Mouse (Mus musculus): ENCODE results near the gene Ankrd53. TPM values are rescaled to one million over a fixed set of nuclear protein-coding genes. Genes with fewer than 3 reads are reported as not detected.
"Not testable (repeated sequence)": the region's sequence is repeated elsewhere in the genome, so short reads cannot be mapped to it uniquely, and the experiment has no call there.

Ankrd53 gene
- polyA plus RNA-seq, 1 experiment from 2014 or later = 0.30 TPM

DNA sequence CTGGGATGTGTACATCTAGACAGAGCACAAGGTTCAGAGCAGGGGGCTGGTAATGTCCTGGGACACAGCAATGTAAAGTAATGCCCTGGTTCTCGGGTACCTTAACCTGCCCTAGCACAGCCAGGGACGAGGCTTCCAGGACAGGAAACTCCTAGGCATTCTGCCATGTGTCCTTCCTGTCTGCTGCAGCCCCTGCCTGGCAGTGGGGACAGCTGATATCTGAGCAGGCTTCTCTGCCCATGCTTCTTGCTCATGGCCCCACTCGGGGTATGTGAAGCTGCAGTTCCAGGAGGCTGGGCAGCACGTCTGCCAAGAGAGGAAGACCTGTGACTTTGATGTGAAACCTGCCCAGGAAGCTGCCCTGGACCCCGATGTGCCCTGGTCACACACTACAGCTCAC lies 6.0 kb downstream of the Ankrd53 start:
- H3K4me1 ChIP-seq = peaks cover 3% of the 10 kb centered on the region; the same call in 1 of the 2 replicates
- peaks cover 55% of the 10 kb centered on the region for H3K36me3 ChIP-seq
- ATAC-seq (ENCODE audit: insufficient number of reproducible peaks, insufficient read depth, low FRiP score, low TSS enrichment, low read depth) = no peak
- no peak overlapping the region for H3K27ac ChIP-seq
- no peak overlapping the region for H3K4me2 ChIP-seq
- H3K4me3 ChIP-seq = no peak overlapping the region
- no peak overlapping the region for H3K9ac ChIP-seq
- H3K27me3 ChIP-seq = peaks cover 12% of the 10 kb centered on the region
- WGBS = 77% methylated on average over 5 of the region's 5 CpGs
- H3K9me3 ChIP-seq = no peaks in the 10 kb centered on the region

DNA sequence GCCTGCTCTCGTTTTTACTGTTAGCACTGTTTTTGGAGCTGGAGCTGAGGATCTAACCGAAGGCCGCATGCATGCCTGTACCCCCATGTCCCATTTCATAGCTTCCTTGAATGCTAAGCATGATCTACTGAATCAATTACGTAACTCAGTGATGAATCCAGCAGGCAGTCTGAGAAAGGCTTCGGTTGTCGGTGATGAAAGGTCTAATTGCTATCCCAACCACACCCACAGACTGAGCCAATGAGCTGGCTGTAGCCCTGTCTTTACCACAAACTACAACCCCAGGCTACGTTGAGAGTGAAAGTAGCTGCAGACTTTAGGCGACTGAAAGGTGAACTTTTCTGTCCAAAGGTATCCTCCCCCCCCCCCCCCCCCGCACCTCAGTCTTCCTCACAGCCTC lies 11.7 kb downstream of the Ankrd53 start:
- H3K27me3 ChIP-seq = no peaks in the 10 kb centered on the region
- H3K4me1 ChIP-seq = peaks cover 22% of the 10 kb centered on the region
- no peak overlapping the region for H3K27ac ChIP-seq
- WGBS = 56% methylated on average over 9 of the region's 9 CpGs
- H3K4me2 ChIP-seq = peak overlapping the region; percentile 79
- peak overlapping the region; percentile 97 for H3K9ac ChIP-seq
- no peaks in the 10 kb centered on the region for H3K9me3 ChIP-seq
- peaks cover 45% of the 10 kb centered on the region for H3K36me3 ChIP-seq
- no peak for ATAC-seq (ENCODE audit: insufficient number of reproducible peaks, insufficient read depth, low FRiP score, low TSS enrichment, low read depth)
- H3K4me3 ChIP-seq = peak overlapping the region; percentile 95

DNA sequence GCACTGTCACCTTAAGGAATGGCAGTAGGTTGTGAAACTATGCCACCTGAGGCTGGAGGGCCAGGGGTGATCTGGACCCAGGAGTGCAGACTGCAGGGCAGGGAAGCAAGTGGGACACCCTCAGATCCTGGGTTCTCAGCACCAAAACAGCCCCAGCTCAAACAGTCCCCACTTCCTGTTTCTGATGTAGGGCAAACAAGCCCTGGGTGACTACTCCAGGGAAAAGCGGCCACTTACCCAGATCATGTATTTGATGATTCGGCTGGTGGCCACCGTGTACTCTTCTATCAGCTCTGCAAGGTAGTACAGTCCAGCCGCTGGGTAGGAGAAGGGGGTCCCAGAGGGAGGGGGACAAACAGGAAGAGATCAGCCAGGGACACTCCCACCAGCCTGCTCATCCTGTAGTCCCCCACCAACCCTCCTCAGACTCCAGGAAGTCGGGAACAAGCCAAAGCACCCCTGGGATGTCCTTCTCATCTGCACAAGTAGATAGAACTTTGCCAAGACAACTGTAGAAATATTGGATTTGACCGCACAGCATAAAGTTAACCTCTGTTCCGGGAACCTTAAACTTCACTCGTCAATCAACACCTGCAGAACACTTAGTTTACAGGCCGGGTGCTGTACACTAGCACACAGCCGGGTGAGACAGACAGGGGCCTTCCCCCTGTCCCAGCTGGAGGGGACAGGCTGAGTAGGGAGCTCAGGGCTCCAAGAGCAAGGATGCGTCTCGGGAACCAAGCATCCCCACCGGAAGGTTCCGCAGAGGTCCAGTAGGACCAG lies 12.5 kb downstream of the Ankrd53 start:
- H3K4me1 ChIP-seq = peaks cover 22% of the 10 kb centered on the region
- H3K27me3 ChIP-seq = no peaks in the 10 kb centered on the region
- peak overlapping the region; percentile 83 for H3K27ac ChIP-seq
- H3K9ac ChIP-seq = peak overlapping the region; percentile 97
- H3K36me3 ChIP-seq = peaks cover 36% of the 10 kb centered on the region
- H3K4me3 ChIP-seq = peak overlapping the region; percentile 95
- 2% methylated on average over 14 of the region's 14 CpGs for WGBS
- no peak for ATAC-seq (ENCODE audit: insufficient number of reproducible peaks, insufficient read depth, low FRiP score, low TSS enrichment, low read depth)
- no peaks in the 10 kb centered on the region for H3K9me3 ChIP-seq
- H3K4me2 ChIP-seq = peak overlapping the region; percentile 79

DNA sequence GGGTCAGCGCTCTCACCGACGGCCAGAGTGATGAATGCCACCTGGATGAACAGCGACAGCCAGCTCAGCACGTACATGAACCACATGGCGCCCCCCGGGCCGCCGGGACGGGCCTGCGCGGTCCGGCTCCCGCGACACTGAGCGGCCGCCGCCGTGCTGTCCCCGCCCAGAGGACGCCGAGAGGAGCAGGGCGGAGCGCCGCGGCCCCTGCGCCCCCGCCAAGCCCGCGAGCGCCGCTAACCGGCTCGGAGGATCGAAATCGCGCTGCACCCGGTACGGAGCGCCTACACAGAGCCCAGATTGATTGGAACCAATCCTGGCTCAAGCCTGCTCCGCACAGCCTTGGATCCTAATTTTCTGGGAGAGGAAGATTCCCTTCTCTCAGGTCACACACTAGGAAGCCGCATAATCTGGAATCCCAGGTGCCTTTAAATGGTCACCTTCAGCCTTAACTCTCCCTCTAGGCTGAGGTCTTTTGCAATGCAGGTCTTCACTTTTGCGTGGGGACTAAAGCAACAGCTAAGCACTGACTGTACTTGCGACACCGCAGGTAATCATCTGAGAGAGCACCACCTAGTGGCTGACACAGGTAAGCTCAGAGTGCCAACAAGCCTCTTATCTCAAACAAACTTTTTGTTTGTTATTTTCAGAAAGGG lies 13.3 kb downstream of the Ankrd53 start, which contains the start of gene Tex261:
Tex261 (minus strand) TSS at position 176 of the 656 bp plus-strand sequence.
- peak within 1 kb of the TSS; percentile 97 for H3K9ac ChIP-seq
- H3K36me3 ChIP-seq = peaks cover 30% of the 10 kb centered on the region
- peak; percentile 90 for ATAC-seq (ENCODE audit: insufficient number of reproducible peaks, insufficient read depth, low FRiP score, low TSS enrichment, low read depth)
- peak within 1 kb of the TSS; percentile 95 for H3K4me3 ChIP-seq
- H3K9me3 ChIP-seq = no peaks in the 10 kb centered on the region
- peak within 1 kb of the TSS; percentile 79 for H3K4me2 ChIP-seq
- H3K27ac ChIP-seq = peak within 1 kb of the TSS; percentile 83
- peaks cover 22% of the 10 kb centered on the region for H3K4me1 ChIP-seq
- H3K27me3 ChIP-seq = no peaks in the 10 kb centered on the region
- under 1% methylated on average over 44 of the region's 45 CpGs for WGBS

DNA sequence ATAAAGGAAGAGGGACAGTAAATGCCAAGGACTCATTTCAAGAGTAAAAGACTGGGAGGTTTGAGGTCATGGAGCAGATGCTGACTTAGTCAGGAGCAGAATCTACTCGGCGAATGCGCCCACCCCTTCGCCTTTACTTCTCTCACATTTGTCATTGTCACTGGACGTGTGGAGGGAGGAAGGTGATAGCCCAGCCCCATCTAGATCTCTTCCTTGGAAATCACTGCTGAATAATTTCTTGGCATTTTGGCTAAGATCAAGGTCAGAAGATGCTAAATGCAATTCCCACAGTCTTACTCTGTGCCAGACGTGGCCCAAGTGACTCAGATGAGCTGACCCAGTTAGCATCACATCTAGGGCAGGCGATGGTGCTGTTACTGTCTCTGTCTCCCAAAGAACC lies 15.9 kb downstream of the Ankrd53 start:
- H3K36me3 ChIP-seq = peaks cover 4% of the 10 kb centered on the region
- no peaks in the 10 kb centered on the region for H3K9me3 ChIP-seq
- H3K4me2 ChIP-seq = no peak overlapping the region
- H3K4me1 ChIP-seq = peaks cover 21% of the 10 kb centered on the region
- H3K9ac ChIP-seq = no peak overlapping the region
- 83% methylated on average over 7 of the region's 7 CpGs for WGBS
- ATAC-seq (ENCODE audit: insufficient number of reproducible peaks, insufficient read depth, low FRiP score, low TSS enrichment, low read depth) = no peak
- H3K27me3 ChIP-seq = 0 out of 2 replicates have a peak, but pooled peaks cover 4% of the 10 kb centered on the region
- no peak overlapping the region for H3K4me3 ChIP-seq
- no peak overlapping the region for H3K27ac ChIP-seq

DNA sequence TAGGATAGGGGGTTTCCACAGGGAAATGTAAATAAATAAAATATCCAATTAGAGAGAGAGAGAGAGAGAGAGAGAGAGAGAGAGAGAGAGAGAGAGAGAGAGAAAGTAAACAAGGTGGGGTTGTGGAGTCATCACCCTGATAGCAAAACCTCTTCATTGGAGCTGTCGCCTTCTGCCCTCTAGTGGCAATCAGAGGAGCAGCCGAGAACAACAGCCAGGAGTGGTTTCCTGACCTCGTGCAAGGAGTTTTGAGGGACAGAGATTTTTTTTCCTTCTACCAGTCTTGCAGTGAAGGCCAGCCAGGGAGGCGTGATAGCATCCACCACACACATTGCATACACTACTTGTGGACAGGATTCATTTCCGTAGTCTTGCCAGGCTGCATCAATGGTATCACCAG lies 16.6 kb downstream of the Ankrd53 start:
- no peak for ATAC-seq (ENCODE audit: insufficient number of reproducible peaks, insufficient read depth, low FRiP score, low TSS enrichment, low read depth)
- Histone ChIP-seq H3K4me2 (no peak overlapping the region), H3K9me3 (no peaks in the 10 kb centered on the region), H3K9ac (no peak overlapping the region), H3K4me3 (no peak overlapping the region), H3K27ac (no peak overlapping the region), H3K4me1 (peaks cover 14% of the 10 kb centered on the region), H3K36me3 (no peaks in the 10 kb centered on the region), H3K27me3 (0 out of 2 replicates have a peak, but pooled peaks cover 4% of the 10 kb centered on the region)
- 9% methylated on average over 5 of the region's 5 CpGs for WGBS

DNA sequence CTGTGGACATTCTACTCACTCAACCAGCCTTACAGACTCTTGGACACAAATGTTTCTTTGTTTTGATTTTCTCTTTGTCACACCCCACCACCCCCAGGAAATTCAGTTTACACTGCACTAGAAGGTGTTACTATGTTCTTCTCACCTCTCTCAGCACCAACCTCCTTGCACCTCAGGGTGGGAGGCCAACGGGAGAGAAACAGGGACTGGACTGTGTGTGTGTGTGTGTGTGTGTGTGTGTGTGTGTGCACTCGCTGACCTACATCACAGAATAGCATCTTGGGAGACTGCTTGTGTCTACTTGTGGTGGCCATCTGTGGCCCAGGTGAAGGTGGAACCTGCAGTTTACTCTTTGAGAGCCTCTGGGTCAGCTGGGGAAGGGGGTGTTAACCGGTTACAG lies 24.0 kb downstream of the Ankrd53 start:
- H3K27ac ChIP-seq = no peak overlapping the region
- ATAC-seq (ENCODE audit: insufficient number of reproducible peaks, insufficient read depth, low FRiP score, low TSS enrichment, low read depth) = no peak
- peaks cover 4% of the 10 kb centered on the region; the same call in 1 of the 2 replicates for H3K27me3 ChIP-seq
- no peaks in the 10 kb centered on the region for H3K9me3 ChIP-seq
- no peak overlapping the region for H3K4me2 ChIP-seq
- 76% methylated on average over 3 of the region's 3 CpGs for WGBS
- H3K4me3 ChIP-seq = no peak overlapping the region
- H3K9ac ChIP-seq = no peak overlapping the region
- H3K4me1 ChIP-seq = no peaks in the 10 kb centered on the region
- no peaks in the 10 kb centered on the region for H3K36me3 ChIP-seq

DNA sequence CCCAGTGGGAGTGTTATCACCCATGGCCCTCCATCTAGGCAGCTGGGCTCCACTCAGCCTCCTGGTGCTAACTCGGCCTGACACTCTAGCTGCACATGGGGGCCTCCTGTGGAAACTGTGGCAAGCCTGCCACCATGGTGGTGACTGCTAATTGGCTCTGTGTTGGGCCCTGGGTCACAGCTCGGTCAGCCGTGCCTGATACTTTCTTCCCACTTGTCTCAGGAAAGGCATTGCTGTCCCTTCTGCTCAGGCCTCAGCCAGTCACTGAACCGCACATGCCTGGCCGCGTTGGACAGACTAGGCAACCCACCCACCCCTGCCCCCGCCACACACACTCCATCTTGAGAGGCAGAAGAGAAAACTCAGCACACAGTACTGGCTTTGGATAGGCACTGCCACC lies 26.1 kb downstream of the Ankrd53 start:
- no peaks in the 10 kb centered on the region for H3K36me3 ChIP-seq
- no peaks in the 10 kb centered on the region; the same call in 1 of the 2 replicates for H3K27me3 ChIP-seq
- no peak overlapping the region for H3K27ac ChIP-seq
- no peak overlapping the region for H3K9ac ChIP-seq
- no peaks in the 10 kb centered on the region for H3K9me3 ChIP-seq
- H3K4me1 ChIP-seq = no peaks in the 10 kb centered on the region
- H3K4me3 ChIP-seq = no peak overlapping the region
- WGBS = 71% methylated on average over 7 of the region's 7 CpGs
- no peak for ATAC-seq (ENCODE audit: insufficient number of reproducible peaks, insufficient read depth, low FRiP score, low TSS enrichment, low read depth)
- H3K4me2 ChIP-seq = no peak overlapping the region

DNA sequence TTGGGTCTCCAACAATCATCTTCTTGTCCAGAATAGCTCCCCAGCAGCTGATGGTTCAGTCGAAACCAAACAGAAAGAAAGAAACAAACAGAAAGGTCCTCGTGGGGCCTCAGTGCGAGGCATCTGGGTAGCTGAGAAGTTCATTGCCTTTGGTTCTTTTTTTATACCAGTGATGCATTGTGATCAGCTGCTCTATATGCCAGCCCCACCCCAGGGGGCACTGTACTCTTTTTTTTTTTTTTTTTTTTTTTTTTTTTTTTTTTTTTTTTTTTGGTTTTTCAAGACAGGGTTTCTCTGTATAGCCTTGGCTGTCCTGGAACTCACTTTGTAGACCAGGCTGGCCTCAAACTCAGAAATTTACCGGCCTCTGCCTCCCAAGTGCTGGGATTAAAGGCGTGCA lies 28.1 kb downstream of the Ankrd53 start:
- ATAC-seq (ENCODE audit: insufficient number of reproducible peaks, insufficient read depth, low FRiP score, low TSS enrichment, low read depth); H3K9ac ChIP-seq; H3K4me2 ChIP-seq; H3K36me3 ChIP-seq; H3K9me3 ChIP-seq; H3K27ac ChIP-seq; H3K27me3 ChIP-seq; H3K4me3 ChIP-seq; H3K4me1 ChIP-seq: not testable (repeated sequence)
- WGBS = 86% methylated on average over 5 of the region's 5 CpGs

DNA sequence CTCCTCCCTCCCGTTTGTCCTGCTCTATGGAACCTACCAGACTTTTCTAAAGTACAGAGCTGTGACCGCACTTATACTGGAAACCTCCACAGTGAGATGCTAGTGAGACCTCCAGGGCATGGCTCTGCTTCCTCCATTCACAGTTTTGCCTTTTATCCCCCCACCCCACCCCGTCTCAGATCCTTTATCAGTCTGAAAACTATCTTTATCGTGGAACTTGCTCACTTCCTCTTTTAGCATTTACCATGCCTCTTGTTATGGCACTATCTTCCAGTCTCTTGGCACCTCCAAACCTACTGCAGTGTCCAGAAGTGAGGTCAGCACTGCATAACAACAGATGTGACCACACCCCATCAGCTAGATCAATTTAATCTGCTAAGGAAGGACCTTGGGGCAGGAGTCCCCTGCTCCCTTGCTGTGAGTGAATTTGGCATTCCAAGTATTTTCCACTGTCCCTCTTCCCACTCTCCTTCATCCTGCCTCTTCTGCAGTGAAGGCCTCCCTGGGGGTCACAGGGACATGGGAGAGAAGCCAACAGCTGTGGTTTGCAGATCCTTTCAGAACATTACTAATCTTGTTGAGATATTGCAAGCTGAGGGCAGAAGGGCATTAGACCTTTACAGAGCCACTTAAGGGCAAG lies 28.9 kb downstream of the Ankrd53 start:
- no peak overlapping the region for H3K4me2 ChIP-seq
- peaks cover 6% of the 10 kb centered on the region for H3K4me1 ChIP-seq
- H3K27ac ChIP-seq = no peak overlapping the region
- H3K4me3 ChIP-seq = no peak overlapping the region
- no peaks in the 10 kb centered on the region for H3K9me3 ChIP-seq
- H3K36me3 ChIP-seq = no peaks in the 10 kb centered on the region
- ATAC-seq (ENCODE audit: insufficient number of reproducible peaks, insufficient read depth, low FRiP score, low TSS enrichment, low read depth) = no peak
- no peak overlapping the region for H3K9ac ChIP-seq
- WGBS = 65% methylated on average over 4 of the region's 4 CpGs
- no peaks in the 10 kb centered on the region; the same call in 1 of the 2 replicates for H3K27me3 ChIP-seq

DNA sequence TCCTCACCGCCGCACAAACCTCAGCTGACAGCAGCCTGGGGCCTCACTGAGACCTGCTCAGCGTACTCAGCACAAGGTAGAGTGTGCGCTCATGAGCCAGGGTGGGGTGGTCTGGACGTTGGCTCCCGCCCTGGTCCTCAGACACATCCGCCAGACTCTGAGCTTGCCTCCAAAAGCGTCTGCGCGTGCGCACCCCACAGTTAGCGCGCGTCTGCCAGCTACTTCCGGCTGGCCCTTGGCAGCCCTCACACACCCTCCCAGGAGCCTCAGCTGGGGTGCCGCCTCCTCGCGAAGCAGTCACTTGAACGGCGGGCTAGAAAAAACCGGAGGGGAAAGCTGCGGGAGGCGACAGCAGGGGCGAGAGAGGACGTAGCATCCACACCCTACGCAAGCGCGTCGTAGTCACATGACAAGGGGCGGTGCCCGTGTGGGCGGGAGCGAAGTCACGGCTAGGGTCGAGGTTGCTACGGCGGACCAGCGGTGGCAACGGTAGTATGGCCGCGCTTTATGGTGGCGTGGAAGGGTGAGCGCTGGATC lies 32.4 kb downstream of the Ankrd53 start, which contains the start of gene Nagk:
Nagk (plus strand) TSS at position 223 of the 537 bp plus-strand sequence.
- H3K4me1 ChIP-seq = peaks cover 6% of the 10 kb centered on the region
- peak within 1 kb of the TSS; percentile 71 for H3K4me2 ChIP-seq
- WGBS = under 1% methylated on average over 43 of the region's 43 CpGs
- H3K27me3 ChIP-seq = no peaks in the 10 kb centered on the region
- peak within 1 kb of the TSS; percentile 55 for H3K4me3 ChIP-seq
- peak; percentile 95 for ATAC-seq (ENCODE audit: insufficient number of reproducible peaks, insufficient read depth, low FRiP score, low TSS enrichment, low read depth)
- H3K9ac ChIP-seq = peak within 1 kb of the TSS; percentile 78
- peaks cover 12% of the 10 kb centered on the region; the same call in 1 of the 2 replicates for H3K36me3 ChIP-seq
- no peaks in the 10 kb centered on the region for H3K9me3 ChIP-seq
- peak within 1 kb of the TSS; percentile 94 for H3K27ac ChIP-seq
